Mouse (Mus musculus): ENCODE results near the gene Ndufa6.
"Not testable (repeated sequence)": the region's sequence is repeated elsewhere in the genome, so short reads cannot be mapped to it uniquely, and the experiment has no call there.

Ndufa6 gene

DNA sequence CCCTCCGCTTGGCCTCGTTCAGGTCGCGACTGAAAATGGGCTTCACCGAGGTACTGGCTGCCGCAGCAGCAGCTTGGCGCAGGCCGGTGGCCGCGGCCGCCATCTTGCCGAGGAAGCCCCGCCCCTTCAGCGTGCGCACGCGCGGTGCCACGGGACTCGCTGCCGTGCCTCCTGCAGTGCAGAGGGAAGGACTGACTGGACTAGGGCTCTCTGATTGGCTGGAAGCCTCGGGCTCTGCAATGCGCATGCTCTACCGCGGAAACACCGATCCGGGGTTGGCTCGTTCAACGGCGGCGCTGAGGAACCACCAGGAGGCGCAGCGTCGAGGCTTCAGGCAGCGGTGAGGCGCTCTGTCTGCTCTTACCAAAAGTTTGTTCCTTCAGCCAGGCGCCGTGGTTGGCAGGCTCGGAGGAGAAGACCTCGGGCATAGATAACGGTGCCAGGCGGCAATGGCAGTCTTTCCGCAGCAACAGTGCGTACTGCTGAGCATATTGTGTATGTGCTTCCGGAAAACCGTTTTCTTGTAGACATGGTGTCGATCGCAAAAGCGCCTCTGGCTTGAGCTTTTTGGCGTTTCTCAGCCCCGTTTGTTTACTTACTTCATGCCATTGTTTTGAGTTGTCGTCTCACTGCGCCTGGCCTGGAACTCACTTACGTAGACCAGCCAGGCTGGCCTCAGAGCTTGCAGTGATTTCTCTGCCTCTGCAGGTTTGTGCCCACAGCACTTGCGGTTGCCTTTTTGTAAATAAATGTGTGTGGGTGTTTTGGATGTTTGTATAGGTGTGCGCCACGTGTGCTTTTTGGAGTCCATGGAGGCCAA lies at the start of gene Ndufa6:
Gene Ndufa6, minus strand, starts transcription at position 197 of the 820 bp plus-strand sequence.
- DNase-seq (ENCODE audit: low spot score): peak; percentile 98

DNA sequence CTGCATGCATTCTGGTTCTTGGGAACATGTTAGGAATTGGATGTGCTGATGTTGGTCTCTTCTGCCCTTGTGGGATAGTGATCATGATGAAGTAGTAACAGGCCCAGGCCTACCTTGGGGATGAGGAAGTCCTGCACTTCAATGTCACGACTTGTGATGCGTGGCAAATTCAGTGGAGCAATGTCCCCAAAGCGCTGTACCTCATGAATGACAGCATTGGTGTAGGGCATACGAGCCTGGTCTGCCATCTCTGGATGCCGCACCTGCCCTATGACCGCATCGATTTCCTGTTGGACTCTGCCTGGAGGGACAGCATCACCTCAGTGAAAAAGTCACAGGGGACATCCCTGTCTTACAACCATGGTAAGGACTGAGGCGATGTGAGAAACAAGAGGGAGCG lies 49.5 kb upstream of the Ndufa6 start:
- no peak for DNase-seq (ENCODE audit: low spot score)

DNA sequence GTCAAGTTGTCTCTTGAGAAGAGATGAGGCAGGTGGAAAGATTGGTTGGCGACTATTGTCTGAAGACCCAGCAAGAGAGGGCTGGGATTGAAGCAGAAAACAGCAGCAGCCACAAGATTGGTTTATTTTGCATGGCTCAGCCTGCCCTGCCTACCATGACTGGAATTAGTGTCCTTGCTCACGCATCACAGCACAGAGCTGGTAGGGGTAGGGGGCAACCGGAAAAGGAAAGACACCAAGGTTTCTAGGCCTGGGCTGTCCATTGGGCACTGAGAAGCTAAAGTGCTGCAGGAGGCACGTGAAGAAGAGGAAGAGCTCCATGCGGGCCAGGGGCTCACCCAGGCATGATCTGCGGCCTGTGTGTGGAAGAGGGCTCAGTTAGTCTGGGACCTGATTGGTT lies 48.6 kb upstream of the Ndufa6 start:
- no peak for DNase-seq (ENCODE audit: low spot score)

DNA sequence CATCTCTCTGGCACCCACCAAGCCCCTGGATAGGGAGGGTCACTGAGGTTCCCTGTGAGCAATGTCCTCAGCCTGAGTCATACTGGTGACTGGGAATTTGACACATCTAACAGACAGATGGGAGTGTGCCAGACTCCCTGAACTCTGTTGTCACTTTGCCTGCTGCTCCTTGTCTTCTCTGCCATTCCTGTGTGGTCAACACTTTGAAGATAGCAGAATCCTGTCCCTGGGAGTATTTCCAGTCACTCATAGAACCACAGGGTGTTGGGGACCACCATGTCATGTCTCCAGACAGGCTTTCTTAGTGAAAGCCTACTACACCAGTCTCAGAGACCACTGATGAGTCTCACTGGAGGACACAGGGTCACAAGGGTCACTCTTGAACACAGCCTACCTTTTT lies 48.0 kb upstream of the Ndufa6 start:
- DNase-seq (ENCODE audit: low spot score): no peak

DNA sequence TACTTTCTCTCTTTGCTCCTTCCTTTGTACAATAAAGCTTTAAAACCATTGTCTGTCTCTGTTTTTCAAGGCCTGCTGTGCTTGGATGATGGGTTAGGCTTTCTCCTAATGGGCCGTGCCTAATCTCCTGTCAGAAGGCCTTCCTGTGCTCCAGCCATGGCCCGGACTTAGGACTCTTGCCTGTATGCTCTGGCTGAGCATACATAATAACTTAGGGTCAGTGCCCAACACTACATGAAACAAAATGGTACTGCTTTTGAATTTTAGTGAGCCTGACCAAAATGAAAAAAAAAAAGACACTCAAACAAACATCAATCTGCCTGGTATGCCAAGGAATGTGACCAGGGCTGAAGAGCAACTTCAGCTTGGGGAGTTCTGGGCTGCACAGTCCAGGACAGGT lies 47.4 kb upstream of the Ndufa6 start:
- peak; percentile 14 for DNase-seq (ENCODE audit: low spot score)

DNA sequence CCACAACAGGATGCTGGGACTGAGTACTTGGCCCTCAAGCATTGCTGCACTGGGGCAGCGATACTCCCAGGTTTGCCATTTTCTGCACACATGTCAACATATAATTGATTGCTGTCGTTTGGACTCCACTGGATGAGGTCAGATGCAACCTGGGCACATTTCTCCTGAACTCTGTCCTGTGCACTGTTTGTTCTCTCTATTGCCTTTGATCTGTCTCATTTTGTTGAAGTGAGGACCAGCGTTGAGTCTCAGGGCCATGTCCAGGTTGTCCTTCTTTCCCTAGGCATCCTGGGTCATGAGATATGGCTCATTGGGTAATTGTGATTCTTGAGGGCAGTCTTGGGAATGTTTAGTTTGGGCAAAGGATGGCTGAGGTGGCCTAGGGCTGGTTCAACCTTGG lies 41.8 kb upstream of the Ndufa6 start:
- DNase-seq (ENCODE audit: low spot score): not testable (repeated sequence)

DNA sequence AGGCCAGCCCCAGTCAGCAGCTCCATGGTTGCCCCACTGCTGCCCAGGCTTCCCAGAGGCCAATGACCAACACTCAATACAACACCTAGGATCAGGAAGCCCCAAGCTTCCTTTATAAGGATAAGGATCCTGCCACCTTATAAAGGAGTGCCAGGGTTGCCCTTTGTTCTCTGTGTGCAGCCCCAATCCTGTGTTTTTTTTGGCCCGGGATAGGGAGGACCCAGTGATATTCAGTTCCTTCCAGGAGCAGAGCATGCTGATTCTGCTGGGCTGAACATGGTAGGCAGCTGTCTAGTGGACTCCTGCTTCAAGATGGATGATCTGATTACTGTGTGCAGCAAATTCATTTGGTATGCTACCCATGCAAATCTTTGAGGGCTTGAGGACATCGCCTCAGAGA lies 39.8 kb upstream of the Ndufa6 start, which contains the start of gene Cyp2d11:
Gene Cyp2d11, minus strand, starts transcription at position 101 of the 400 bp plus-strand sequence.
- DNase-seq (ENCODE audit: low spot score): not testable (repeated sequence)

DNA sequence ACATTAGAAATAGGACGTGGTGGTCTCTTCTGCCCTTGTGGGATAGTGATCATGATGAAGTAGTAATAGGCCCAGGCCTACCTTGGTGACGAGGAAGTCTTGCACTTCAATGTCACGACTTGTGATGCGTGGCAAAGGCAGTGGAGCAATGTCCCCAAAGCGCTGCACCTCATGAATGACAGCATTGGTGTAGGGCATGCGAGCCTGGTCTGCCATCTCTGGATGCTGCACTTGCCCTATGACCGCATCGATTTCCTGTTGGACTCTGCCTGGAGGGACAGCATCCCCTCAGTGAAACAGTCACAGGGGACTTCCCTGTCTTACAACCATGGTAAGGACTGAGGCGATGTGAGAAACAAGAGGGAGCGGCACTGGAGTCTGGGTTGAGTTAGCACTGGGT lies 35.8 kb upstream of the Ndufa6 start:
- not testable (repeated sequence) for DNase-seq (ENCODE audit: low spot score)

DNA sequence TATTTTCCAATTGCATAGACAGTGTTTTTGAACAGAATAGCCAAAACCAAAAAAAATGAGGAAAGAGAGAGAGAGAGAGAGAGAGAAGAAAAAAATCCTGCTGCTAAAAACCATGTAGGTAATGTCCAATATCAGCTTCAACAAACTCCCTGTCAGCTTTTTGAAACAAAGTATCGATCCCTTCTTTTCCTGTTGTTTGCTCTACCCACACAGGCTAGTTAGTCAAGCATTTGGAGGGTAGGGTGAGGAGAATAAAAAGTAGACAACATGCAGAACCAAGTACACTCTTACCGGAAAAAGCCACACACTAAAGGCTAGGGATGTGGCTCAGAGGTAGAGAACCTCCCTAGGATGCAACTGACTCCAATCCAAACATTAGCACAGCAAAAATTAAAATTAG lies 31.6 kb upstream of the Ndufa6 start:
- DNase-seq (ENCODE audit: low spot score): no peak

DNA sequence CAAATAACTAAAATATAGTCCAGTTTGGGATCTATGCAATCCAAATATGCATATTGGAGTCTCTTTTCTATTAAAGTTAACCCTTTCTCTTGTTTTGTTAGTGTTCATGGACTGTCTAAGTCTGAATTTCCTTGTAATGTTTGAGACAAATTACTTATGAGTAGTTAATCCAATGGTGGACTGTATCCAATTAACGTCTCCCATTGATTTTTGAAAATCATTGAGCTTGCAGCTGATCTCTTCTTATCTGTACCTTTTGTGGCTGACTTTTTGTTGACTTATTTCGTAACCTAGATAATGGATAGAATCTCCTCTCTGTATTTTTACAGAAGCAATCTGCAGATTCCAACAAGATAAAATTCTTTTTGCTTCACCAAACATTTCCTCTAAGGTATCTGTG lies 28.3 kb upstream of the Ndufa6 start:
- DNase-seq (ENCODE audit: low spot score): no peak

DNA sequence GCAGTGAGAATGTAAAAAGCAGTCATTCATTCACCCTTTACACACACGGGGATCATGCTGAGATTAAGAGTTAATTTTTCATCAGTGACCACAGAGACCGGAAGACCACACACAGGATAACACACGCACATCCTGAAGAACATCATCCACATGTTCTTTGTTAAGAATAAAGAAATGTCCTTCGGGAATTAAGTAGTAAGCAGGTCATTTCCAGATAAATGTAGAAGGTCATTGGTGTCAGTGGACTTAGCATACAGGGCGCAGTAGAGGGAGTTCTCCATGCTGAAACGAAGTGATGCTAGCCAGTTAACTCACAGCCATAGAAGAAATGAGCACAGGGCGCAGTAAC lies 26.6 kb upstream of the Ndufa6 start:
- no peak for DNase-seq (ENCODE audit: low spot score)

DNA sequence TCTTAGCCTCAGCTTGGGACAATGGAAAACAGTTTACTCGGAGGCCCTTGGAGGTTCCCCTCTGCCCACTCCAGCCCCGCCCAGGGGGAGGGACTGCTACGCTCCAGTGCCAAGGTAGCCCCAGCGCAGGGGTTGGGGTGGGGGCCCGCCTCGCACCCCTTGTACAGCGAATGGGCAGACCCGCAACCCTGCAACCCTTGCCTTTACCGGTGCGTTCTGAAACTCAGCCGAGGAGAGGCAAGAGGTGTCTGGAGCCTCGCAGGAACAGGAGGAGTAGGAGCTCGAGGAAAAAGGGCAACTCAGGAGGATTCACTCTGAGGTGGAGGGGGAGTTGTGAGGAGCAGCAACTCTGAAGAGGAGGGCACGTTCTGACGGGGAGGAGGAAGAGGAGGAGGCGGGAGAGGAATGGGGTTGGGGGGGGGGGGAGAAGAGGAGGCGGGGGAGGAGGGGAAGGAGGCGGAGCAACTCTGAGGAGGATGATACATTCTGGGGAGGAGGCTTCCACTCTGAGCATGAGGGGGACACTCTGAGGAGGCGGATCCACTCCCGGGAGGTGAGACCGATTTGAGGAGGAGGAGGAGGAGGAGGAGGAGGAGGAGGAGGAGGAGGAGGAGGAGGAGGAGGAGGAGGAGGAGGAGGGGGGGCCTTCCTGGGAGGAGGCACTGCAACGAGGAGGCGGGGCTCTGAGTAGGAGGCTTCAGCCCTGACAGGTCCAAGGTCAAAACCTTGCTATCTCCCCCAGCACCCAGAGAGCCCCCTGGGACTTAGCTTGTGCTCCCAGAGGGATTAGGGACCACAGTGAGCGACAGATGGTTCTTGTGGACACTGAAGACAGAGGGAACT lies 26.0 kb upstream of the Ndufa6 start, which contains the start of gene Cyp2d22:
Gene Cyp2d22, minus strand, starts transcription at position 390 of the 843 bp plus-strand sequence.
- peak; percentile 63 for DNase-seq (ENCODE audit: low spot score)

DNA sequence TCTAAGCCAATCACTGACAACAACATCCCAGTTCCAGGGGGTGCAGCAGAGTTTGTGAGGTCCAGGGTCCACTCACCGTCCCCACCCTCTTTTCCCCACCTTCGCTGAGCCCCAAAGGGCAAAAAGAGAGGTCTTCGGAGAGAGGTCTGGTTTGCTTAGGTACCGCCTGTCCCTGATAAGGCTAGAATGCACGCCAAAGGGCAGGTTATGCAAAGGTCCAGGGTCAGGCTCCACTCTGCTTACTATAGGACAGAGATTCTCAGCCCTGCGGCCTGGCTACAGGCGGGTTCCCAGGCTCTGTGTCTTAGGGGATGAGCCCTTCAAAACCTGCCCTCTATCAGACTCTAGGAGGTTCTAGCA lies 25.4 kb upstream of the Ndufa6 start:
- no peak for DNase-seq (ENCODE audit: low spot score)

DNA sequence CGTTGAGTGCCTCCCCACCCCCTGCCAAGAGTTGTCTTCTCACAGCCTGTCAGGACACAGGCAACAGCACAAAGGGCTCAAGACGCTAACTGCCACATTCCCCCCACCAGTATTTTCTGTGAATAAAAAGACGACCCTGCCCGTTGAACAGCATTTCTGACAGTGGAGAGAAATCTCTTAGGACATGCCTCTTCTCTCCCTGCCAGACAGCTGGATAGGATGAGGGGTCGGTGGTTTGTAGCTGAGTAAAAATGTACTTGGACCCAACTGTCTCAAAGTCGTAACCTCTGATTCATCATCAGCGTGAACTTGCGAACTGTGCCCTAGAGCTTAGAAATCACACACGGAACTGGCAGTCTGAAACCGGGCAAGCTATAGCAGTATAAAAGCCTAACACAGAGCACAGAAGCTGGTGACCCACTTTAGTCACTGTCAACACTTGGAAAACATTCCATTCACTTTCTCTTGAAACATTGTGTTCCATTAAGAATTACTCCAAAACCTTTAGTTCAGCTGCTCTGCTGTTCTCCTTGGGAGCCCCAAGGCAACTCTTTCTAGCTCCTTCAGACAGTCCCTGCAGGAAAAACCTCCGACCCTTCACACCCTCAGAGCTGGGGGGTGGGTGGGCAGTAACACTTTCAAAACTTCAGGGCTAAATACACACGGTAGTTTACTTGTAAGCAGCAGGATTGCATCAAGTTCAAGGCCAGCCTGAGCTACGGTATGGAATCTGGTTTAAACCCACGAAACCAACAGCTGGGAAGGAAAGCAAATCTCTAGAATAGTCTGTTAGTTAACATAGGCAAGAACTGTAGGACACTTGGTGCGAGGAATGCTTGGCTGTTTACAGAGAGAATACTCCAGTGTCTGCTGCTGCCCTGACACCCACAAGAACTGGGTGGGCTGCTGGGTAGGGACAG lies 24.4 kb upstream of the Ndufa6 start:
- peak; percentile 18 for DNase-seq (ENCODE audit: low spot score)

DNA sequence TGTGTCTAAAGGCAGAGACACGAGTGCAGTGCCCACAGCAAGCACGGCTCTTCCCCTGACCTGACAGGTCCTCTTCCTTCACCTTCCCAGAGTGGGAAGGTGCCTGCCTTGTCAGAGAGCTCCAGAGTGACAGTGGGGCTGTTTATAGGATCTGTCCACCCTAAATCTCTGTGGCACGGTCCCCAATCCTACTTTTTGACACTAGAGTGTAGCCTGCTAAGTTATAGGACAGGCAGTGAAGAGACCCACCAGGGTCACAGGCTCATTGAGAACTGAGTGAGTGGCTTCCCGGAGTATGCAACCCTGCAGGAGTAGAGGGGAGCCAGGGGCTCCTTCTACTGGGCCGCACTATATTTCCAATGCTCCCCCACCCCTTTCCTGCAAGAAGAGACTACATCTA lies 23.6 kb upstream of the Ndufa6 start:
- DNase-seq (ENCODE audit: low spot score): no peak

DNA sequence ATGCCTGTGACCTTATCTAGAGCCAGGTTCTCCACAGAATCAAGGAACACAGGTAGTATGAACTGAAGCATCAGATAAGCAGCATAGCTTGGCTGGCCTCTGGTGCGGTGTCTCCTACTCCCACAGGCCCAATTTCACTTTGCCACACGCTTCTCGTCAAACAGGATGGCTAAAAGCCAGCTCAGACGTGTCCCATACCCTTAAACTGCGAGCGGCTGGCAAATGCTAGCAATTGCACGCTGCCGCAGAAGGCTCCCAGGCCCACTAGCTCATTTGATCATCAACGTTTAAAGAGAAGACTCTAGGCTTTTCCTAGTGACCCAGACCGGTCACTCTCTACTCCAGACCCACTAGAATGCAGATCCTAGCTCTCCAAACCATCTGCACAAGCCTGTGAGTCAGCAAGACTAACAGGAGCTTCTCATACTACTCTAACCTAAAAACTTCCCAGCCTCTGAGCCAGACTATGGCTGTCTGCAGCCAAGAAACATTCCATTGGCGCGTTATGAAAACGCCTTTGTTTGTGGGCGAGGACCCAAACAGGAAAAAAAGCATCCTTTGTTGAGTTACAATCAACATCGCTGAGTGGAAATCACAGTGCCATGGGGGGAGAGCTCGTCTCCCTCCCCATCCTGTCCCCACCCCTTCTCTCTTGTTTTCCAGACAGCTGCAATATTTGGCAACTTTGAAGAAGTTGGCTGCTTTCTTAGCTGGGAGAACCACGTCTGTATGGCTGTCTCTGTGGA lies 22.4 kb upstream of the Ndufa6 start:
- DNase-seq (ENCODE audit: low spot score): no peak

DNA sequence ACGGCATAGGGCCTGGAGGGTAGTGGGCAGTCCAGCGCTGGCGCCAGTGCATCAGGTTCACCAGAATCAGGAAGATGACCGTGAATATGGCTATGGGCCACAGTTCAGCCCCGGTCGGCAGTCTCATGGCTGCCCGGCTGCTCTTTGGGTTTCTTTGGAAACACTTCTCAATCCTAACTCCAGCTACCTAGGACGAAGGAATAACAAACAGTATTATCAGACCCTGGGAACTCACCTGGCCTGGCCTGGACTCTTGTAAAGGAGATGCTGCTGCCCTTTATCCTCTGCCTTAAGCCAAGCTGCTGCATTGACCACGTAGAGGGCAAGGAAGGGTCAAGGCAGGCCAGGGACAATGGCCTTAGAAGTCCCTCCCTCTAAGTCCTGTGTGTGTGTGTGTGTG lies 21.7 kb upstream of the Ndufa6 start:
- no peak for DNase-seq (ENCODE audit: low spot score)

DNA sequence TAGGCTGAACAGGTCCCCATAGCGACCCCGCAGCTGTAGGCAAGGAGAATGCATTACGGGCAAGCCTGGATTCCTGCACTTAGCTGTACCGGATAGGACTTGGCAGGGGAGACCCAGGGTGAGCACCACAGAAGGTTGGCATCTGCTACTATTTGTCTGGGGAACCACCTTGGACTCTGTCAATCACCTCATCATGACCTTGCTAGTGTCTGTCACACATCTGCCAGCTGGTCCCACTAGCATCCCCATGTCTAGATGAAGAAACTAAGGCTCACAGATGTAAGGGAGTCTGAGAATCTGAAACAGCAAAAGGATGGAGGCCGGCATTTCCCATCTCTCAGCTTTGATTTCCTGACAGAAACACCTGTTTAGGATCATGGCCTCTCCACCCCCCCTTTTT lies 20.3 kb upstream of the Ndufa6 start:
- DNase-seq (ENCODE audit: low spot score): no peak

DNA sequence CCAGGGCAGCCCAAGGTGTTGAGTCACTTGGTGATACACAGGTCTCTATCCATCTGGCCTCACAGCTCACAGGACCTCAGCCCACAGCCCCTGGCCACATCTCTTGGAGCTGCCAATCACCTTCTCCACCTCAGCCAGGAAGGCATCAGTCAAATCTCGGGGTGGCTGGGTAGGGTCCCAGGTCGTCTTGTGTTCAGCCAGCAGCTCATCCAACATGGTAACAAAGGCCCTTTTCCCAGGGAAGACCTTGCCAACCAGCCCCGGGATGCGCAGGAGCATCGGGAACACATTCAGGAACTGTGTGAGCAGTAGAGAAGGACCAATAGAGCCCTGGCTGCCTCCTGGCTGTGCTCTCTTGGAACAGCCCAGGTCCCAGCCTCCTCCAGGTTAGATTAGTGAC lies 18.9 kb upstream of the Ndufa6 start:
- DNase-seq (ENCODE audit: low spot score): no peak

DNA sequence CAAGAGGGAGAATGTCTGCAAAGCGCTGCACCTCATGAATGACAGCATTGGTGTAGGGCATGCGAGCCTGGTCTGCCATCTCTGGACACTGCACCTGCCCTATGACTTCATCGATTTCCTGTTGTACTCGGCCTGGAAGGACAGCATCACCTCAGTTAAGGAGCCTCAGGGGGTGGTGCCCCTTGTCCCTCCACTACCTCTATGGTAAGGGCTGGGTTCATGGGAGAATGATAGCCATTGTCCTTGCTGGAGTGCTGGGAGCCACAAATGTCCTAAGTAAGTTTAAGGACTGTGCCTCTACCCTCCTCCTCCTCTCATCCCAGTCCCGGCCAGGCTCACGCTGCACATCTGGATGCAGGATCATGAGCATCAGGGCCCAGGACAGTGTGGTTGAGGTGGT lies 18.3 kb upstream of the Ndufa6 start:
- no peak for DNase-seq (ENCODE audit: low spot score)

DNA sequence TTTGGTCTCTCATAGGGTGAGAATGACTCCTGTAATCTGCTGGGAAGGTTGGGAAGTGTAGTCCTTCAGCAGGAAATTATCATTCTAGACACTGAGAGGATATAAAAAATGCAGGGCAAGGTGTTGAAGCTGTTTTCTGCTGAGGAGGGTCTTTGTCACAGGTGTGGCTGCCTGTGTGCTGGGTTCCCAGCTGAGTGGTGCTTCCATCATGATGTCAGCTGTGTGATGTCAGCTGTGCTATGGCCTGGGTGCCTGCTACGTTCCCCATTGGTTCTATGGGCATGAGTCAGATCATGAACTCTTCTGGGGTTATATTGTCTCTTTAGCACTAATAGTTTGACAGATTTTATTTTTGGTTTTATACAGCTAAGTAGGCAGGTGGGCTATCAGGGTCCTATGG lies 14.7 kb upstream of the Ndufa6 start:
- no peak for DNase-seq (ENCODE audit: low spot score)

DNA sequence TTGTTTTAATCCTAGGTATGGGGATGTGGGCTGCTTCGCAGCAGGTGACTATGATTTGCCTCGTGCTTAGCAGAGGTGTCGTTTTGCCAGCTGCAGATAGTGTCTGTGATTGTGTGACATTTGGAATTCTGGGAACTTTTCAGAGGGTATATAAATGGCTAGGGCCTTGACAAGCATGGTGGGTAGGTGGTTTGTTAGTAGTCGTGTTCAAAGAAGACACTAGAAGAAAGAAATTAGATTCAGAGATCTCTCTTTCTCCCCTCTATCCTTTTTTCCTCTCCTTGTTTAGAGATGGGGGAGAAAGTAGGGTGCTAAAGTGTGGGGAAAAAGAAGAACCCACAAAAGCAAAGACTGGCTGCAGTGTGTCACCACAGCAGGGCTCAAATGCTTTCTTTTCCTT lies 14.0 kb upstream of the Ndufa6 start:
- no peak for DNase-seq (ENCODE audit: low spot score)

Data from embryo, embryonic 10.5 days (tissue).